Mouse (Mus musculus) gastrocnemius, adult 2 months (tissue): ENCODE results near the gene Lrrc8c. TPM values are rescaled to one million over a fixed set of nuclear protein-coding genes. Genes with fewer than 3 reads are reported as not detected.

Experiments
- DNase-seq: peaks from one replicate; pipeline ENCODE4 v3.0.0; 2022
- H3K27ac ChIP-seq: fragments of 200-600 bp; 2 replicates; pipeline ENCODE4 v1.8.1; 2022; ENCODE audit warnings: mild to moderate bottlenecking
- H3K4me3 ChIP-seq: fragments of 200-600 bp; 2 replicates; pipeline ENCODE4 v1.8.1; 2022; ENCODE audit warnings: mild to moderate bottlenecking, moderate library complexity
- CTCF ChIP-seq: fragments of 200-600 bp; IDR thresholded peaks from 2 replicates; pipeline ENCODE4 v1.8.1; 2022; ENCODE audit warnings: antibody characterized with exemption, mild to moderate bottlenecking, moderate library complexity
- intact Hi-C: fragments of 180-260 bp; cut with DNase I; formaldehyde crosslinking; loops from one replicate; pipeline ENCODE4 v1.15.1; 2025
- total RNA-seq, 2 experiments: library from RNA; stranded (reverse); gene quantifications; 2 replicates each; pipeline ENCODE4 v1.2.3; 2021

Gene Lrrc8c
- total RNA-seq, 2 experiments from 2014 or later, result 8.1 to 17.0 TPM

GRCm38 (mm10) chr5:105516290-105516689 lies 2.9 kb upstream of the Lrrc8c start:
- Histone ChIP-seq H3K27ac (no peak overlapping the region), H3K4me3 (no peak overlapping the region)
- TF ChIP-seq CTCF, result no peak
- intact Hi-C loops, result no loop called here
- DNase-seq, result no peak

DNA sequence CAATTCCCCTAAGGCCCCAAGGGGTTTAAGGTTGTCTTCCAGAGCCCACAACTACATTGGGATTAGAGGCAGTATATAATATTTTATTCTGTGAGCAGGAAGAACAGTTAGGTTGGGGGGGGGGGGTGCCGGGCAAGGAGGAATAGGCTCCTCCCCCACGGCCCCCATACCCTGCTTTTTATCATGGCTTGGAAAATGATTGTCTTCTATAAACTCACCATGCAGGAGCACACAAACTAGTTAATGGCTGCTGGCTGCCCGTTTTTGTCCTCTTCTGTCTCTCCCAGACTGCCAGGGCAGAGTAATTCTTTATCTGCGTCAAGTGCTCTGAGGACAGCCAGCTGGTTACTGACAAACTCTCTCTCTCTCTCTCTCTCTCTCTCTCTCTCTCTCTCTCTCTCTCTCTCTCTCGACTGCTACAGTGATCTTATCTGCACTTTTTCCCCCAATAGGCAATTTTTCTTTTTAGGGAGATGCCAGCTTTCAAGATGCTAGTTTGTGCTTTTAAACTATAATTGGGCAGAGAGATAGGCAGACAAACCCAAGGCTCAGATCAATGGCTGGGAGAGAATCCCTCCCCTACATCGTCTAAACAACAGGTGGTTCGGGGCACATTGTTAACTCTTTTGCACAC lies 1.1 kb upstream of the Lrrc8c start:
- intact Hi-C loops, result no loop called here
- TF ChIP-seq CTCF, result no peak
- no peak overlapping the region for H3K4me3 ChIP-seq
- no peak overlapping the region for H3K27ac ChIP-seq
- DNase-seq, result no peak

GRCm38 (mm10) chr5:105518626-105519095 lies 527 bp upstream of the Lrrc8c start:
- no peak for DNase-seq
- intact Hi-C loops, result loop anchor here (1.0 kb wide), 1 partner anchor 136 kb away; no protein-coding TSS in a partner anchor
- peak overlapping the region; percentile 94 for H3K27ac ChIP-seq
- peak overlapping the region; percentile 96 for H3K4me3 ChIP-seq
- TF ChIP-seq CTCF, result no peak

GRCm38 (mm10) chr5:105519976-105520300 lies 750 bp downstream of the Lrrc8c start:
- H3K27ac ChIP-seq, result peak overlapping the region; percentile 94
- H3K4me3 ChIP-seq, result peak overlapping the region; percentile 96
- no peak for TF ChIP-seq CTCF
- intact Hi-C loops, result loop anchor here (1.0 to 5.0 kb wide), 3 partner anchors 67 to 134 kb away; no protein-coding TSS in a partner anchor
- no peak for DNase-seq

GRCm38 (mm10) chr5:105520442-105520965 lies 1.3 kb downstream of the Lrrc8c start:
- intact Hi-C loops, result loop anchor here (5.0 kb wide), 2 partner anchors 67 to 113 kb away; no protein-coding TSS in a partner anchor
- Histone ChIP-seq H3K27ac (peak overlapping the region; percentile 94), H3K4me3 (peak overlapping the region; percentile 96)
- DNase-seq, result no peak
- TF ChIP-seq CTCF, result no peak

DNA sequence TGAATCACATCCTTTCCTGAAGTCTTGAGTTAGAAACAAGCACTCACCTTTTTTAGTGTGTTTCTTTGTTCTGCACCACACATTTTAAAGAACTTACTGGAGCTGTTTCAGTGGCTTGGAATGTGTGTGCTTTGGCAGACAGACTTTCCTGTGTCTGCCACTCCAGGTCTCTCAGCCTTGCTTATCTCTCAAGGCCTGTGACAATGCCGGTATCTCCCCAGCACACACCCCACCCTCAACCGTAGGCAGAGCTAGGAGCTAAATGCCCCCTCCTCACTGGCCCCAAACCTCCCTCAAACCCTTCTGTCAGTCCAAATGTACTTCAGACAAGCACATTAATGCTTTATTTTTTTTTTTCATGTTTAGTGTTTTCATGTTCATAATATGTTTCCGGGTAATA lies 4.3 kb downstream of the Lrrc8c start:
- DNase-seq, result no peak
- Histone ChIP-seq H3K27ac (peak overlapping the region; percentile 94), H3K4me3 (peak overlapping the region; percentile 96)
- intact Hi-C loops, result loop anchor here (5.0 kb wide), 2 partner anchors 64 to 116 kb away; no protein-coding TSS in a partner anchor
- TF ChIP-seq CTCF, result no peak

- Histone ChIP-seq H3K4me3 (no peak overlapping the region), H3K27ac (peak overlapping the region; percentile 32; the same call in 1 of the 2 replicates)
- TF ChIP-seq CTCF, result no peak
- DNase-seq, result no peak
- intact Hi-C loops, result no loop called here
These were observed 5.8 kb downstream of the Lrrc8c start for GRCm38 (mm10) chr5:105525004-105525403.

DNA sequence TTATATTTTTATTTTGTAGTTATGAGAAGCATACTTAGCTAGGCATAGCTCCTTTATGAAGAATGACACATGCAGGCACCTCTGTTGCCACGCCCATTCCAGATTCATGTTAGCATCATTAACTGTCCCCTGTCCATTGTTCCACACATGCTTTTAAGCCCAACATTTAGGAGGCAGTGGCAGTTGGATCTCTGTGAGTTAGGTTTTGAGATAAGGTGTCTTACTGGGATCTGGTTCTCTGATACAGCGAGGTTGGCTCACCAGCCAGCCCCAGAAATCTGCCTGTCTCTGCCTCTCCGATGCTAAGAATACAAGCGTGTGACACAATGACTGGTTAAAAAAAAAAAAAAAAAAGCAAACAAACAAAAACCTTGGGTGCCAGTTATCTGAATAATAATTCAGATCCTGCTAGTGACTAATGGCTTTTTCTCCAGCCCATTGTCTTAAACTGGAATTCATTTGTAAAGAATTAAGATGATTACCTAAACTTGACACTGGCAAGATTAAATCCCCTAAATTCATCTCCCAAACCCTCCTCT lies 7.0 kb downstream of the Lrrc8c start:
- H3K4me3 ChIP-seq, result peak overlapping the region; percentile 17; the same call in 1 of the 2 replicates
- H3K27ac ChIP-seq, result peak overlapping the region; percentile 63
- intact Hi-C loops, result no loop called here
- no peak for TF ChIP-seq CTCF
- no peak for DNase-seq

DNA sequence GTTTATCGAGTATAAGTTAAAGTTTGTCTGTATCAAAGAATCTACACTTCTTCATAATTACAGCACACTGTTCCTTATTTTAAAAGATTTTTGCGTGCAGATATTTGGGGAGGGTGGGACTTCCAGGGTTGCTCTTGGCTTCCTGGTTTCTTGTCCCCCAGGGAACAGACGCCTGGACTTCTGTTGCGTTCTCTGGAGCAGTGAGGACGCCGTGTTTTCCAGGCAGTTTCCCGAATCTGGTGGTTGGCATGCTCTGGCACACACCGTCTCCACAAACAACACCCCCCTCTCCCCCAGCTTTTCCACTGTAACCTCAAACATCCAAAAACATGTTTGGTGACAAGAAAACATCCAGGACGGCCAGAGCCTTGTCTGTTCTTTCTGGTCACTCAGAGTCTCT lies 7.6 kb downstream of the Lrrc8c start:
- TF ChIP-seq CTCF, result no peak
- DNase-seq, result no peak
- Histone ChIP-seq H3K27ac (peak overlapping the region; percentile 63), H3K4me3 (peak overlapping the region; percentile 43)
- intact Hi-C loops, result no loop called here

- Histone ChIP-seq H3K27ac (peak overlapping the region; percentile 63), H3K4me3 (peak overlapping the region; percentile 54)
- intact Hi-C loops, result no loop called here
- no peak for DNase-seq
- no peak for TF ChIP-seq CTCF
These were observed 8.5 kb downstream of the Lrrc8c start for GRCm38 (mm10) chr5:105527477-105528331.

GRCm38 (mm10) chr5:105530576-105530975 lies 11.4 kb downstream of the Lrrc8c start:
- H3K27ac ChIP-seq, result peak overlapping the region; percentile 56

GRCm38 (mm10) chr5:105535186-105535585 lies 16.0 kb downstream of the Lrrc8c start:
- intact Hi-C loops, result no loop called here
- DNase-seq, result no peak
- H3K27ac ChIP-seq, result no peak overlapping the region
- H3K4me3 ChIP-seq, result no peak overlapping the region
- no peak for TF ChIP-seq CTCF

More at GRCm38 (mm10) chr5:105530576-105530975, 11.4 kb downstream of the Lrrc8c start:
- DNase-seq, result no peak
- no peak for TF ChIP-seq CTCF
- intact Hi-C loops, result no loop called here
- H3K4me3 ChIP-seq, result peak overlapping the region; percentile 29

- DNase-seq, result no peak
- intact Hi-C loops, result no loop called here
- TF ChIP-seq CTCF, result no peak
- Histone ChIP-seq H3K27ac (no peak overlapping the region), H3K4me3 (no peak overlapping the region)
These were observed 17.0 kb downstream of the Lrrc8c start for GRCm38 (mm10) chr5:105536172-105536571.
